Mouse (Mus musculus) E14TG2a.4 (cell line): ENCODE results near the gene Rrad.

ENCODE experiments used
- CTCF ChIP-seq: conservative IDR thresholded peaks from 2 replicates; pipeline ENCODE4 v1.5.1; 2014; ENCODE audit warnings: low read length
- NANOG ChIP-seq: IDR thresholded peaks from 2 replicates; pipeline ENCODE4 v1.6.1; 2014; ENCODE audit warnings: borderline replicate concordance, low read length, mixed read lengths

DNA sequence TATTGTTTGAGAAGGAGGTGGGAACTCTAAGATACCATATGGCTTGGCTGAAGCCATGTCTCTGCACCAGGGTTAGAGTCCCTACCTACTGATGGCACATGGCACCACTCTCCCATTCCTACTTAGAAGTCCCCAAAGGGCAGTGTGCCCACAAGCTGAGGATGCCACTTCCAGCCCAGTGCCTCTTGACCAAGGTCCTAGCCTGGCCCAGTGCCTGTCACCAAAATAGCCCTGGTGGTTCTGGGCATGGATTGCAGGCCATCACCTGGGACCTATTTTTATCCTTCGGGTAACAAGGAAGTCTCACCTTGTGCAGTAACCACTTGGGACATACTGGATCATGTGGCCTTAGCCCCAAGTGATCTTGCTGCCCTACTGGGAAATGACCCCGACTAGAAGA, 23.2 kb downstream of the Rrad start:
- no peak for TF ChIP-seq CTCF
- no peak for TF ChIP-seq NANOG
